Mouse (Mus musculus) left cerebral cortex, adult 9 months (tissue): ENCODE measurements around the gene Nfatc2ip.
"Not testable (repeated sequence)": the region's sequence is repeated elsewhere in the genome, so short reads cannot be mapped to it uniquely, and the experiment has no call there.

ENCODE experiments used
- DNase-seq, 2 experiments: peaks; one replicate each; pipeline ENCODE4 v3.0.0; 2022; ENCODE audit warnings: low spot score in 2 of 2

The Nfatc2ip gene

DNA sequence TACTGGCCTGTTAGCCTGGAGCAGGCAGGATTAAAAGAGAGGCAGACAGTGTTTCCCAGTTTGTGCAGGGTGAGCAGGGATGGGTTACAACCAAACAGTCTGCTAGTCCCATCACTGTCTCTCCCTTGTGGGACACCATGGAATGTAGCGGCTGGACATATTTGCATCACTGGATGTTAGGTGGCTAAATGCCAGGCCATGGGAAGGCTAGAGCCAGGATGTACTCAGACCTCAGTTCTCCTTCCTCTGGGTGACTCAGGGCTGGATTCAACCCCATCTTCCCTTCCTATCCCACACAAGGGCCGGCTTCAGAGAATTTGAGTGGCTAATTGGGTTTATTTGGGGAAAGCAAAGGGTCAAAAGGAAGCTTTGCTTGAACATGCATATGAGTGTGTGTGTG lies 12.1 kb upstream of the Nfatc2ip start:
- no peak for DNase-seq

DNA sequence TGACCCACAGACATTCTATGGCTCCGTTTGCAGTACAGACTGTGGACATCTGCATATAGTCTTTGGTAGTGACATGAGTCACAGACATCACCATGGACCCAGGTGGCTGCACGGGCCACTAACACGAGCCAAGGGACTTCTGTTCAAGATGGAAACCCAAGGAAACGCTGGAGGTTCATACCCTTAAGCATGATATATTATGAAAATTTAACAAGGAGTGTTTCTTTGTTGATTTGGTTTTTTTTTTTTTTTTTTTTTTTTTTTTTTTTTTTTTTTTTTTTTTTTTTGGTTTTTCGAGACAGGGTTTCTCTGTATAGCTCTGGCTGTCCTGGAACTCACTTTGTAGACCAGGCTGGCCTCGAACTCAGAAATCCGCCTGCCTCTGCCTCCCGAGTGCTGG lies 6.0 kb upstream of the Nfatc2ip start:
- DNase-seq, result not testable (repeated sequence)

DNA sequence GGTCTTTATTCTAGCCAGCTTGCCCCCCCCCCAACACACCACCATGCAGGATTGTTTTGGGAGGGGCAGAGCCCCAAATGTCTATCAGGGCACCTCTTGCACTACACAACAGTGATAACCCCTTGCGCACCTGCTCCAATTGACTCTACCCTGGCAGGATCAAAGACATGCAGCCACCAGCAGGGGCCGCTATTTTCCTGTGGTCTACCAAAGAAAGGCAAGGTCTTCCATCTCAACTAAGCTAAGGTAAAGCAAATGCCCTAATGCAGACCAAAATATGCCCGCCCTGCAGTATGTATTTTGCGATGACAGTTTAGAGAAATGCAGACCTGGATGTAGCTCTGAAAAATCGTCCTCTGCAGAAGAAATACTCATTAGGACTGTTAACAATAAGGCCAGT lies 3.0 kb upstream of the Nfatc2ip start:
- peak in 1 of 2 experiments; percentile 73 for DNase-seq

DNA sequence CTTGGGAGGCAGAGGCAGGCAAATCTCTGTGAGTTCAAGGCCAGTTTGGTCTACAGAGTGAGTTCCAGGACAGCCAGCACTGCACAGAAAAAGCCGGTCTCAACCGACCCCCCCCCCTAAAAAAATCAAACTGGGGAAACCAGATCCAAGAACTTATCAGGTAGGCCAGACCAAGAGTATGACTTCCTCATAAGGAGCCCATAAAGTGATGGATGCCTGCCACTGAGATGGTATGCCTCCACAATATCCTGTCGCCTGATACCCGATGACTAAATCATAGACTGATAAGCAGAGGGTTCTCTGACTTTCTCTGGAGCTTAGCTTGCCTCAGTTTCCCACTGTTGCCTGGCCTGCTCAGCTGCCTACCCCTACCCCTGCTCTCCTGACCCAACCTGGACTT lies 1.3 kb upstream of the Nfatc2ip start:
- no peak for DNase-seq

DNA sequence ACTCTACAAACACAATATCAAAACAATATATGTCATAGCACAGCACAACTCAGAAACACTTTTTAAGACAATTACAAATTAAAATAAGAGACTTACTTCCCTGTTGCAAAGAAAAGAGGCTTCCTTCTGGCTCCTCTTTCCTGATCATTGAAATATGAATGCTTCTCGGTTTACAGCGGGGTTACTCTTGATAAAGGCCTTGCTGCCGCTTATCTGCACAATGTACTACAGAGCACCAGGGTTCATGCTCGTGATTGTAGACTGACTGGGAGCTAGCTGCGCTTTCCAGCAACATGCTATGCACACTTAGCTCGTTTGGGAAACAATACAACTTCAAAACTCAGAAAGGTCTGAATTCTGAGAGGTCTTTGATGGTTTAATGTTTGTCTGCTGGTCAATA lies 684 bp upstream of the Nfatc2ip start:
- no peak for DNase-seq

DNA sequence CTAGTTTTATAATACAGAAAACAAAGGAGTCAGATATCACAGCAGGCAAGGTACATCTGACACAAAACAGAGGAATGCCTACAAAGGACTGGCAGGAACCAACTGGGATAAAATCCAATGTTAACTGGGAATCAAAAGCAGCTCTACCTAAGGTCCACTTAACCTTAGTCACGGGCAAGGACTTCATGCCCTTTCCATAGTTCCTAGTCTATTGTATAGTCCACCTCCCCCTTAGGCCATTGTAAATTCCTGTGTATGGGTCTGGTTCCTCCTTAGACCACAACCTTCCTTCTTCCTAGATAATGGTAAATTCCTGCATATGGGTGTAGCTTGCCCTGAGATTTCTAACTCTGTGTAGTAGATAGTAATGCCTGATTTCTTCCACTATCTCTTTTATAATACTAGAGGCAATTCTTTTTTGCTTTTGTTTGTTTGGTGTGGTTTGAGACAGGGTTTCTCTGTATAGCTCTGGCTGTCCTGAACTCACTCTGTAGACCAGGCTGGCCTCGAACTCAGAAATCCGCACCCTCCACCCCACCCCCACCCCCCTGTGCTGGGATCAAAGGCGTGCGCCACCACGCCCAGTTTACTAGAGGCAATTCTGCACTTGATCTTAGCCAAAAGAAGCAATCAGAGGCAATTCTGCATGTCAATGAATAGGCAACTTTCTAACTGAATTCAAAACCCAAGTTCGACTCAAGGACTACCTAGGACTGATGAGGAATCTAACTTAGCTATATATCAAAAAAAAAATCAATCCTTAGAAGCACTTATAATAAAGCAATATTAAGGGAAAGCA lies 4.3 kb downstream of the Nfatc2ip start:
- DNase-seq, result not testable (repeated sequence)

DNA sequence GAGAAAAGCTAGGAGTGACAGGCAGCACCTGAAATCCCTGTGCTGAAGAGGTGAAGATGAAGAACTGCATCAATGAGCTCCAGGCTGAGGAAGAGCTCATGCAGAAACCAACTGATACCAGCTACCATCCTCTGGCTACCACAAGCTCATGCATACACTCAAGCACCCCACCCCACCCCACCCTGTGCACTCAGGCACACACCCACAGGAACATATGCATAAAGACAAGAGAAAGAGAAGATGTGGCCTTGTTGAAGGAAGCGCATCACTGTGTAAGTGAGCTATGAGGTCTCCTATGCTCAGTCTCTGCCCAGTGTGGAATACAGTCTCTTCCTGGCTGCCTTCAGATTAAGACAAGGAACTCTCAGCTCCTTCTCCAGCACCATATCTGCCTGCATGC lies 8.4 kb downstream of the Nfatc2ip start:
- DNase-seq, result no peak

DNA sequence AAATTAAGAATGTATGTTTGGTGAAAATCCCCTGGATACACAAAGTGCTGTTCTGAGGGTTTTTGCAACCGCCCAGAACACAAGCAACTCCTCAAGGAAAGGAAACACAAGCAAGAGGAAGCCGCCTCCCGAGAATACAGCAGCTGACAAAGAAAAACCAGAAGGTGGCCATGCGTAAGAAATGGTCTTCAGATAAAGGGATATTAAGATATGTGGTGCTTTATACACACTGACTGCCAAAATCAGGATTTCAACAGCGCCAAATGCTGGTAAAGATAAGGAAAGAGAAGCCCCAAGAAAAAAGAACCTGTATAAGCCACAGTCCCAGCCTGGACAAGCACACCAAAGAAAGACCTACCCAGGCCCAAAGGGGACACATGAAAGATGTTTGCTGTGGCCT lies 13.0 kb downstream of the Nfatc2ip start:
- DNase-seq, result no peak

DNA sequence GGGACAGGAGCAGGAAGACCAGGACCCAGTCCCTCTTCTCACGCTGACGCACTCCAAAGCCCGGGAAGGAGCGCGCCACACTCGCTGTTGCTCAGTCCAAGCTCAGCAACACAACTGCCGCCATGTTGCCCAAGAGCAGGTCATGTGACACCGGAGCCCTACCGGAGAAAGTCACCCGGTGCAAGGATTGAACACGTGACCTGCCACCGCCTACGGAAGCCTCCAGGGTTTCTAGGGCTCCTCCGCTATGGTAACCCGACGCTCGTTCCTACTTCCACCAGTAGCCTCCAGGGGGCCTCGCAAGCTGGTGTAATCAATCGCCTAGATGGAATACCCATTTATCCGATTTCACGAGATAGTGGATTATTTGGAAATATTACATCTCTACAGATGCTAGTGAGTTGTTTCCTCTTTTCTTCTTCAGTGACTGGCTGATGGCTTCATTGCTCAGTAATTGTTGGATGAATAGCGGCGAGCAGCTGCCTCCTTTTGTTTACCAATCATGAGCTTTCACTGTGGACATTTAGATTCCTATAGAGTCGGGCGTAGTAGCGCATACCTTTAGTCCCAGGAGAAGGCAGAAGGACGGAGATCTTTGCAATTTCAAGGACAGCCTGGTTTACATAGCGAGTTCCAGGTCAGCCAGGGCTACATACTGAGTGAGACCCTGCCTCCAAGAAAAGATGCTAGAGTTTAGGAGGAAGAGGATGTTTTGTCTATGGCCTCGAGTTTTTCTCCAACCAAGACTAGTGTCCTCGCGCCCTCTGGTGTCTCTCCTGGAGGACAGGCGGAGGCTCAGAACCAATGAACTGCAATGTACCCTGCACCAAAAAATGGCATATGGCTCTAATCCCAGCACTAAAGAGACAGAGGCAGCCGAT lies 19.0 kb downstream of the Nfatc2ip start, which contains the start of gene Spns1:
Gene Spns1 (minus strand): TSS at position 173 of the 881 bp plus-strand sequence.
- DNase-seq, result peak; percentile 95 to 99

DNA sequence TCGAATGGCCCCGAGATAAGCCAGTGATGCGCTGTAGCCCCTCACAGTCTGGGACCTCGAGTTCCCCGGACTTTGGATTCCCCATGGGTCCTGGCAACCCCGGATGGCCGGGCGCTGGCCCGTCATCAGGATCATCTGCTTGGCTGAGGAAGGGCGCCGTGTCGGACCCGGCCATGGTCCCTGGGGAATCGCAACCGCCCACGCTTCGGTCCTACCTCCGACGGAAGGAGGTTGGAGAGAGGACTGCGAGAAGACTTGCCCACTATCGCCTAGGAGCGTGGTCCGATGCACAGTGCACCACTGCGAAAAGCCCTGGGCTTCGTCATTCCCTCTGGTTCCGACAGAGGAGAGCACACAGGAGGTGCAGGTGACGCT lies 19.6 kb downstream of the Nfatc2ip start:
- DNase-seq, result no peak

DNA sequence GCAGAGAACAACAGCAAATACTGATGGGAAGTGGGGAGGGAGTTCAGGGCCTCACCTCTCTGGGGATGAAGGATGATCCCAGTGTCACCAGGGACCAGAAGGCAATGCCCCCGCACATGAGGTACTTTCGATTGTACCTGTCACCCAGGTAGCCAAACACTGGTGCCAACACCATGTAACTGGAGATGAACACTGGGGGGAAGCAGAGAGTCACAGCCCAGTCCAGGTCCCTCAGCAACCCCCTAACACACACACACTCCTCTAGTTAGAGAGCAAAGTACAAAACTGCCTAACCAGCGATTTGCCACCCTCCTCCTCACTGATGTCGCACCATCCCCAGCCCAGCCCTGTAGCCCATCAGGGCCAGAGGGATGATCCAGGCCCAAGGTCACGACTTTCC lies 21.5 kb downstream of the Nfatc2ip start:
- no peak for DNase-seq

DNA sequence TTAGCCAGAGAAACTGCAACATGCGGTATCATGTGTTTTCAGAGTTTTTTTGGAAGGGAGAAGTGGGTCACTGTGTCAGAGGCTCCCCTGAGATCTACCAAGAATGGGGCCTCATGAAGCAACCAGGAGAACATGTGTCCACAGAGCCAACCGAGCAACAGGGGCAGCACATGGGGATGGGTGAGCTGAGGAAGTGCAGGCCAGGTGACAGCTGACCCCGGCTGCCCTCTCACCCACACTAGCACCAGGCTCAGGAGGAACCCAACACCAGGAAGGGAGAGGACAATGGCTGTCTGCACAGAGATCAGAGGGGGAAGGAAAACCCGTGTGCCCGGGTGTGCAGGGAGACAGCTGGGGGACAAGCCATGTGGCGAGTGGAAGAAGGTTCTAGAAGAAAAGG lies 22.0 kb downstream of the Nfatc2ip start:
- no peak for DNase-seq

DNA sequence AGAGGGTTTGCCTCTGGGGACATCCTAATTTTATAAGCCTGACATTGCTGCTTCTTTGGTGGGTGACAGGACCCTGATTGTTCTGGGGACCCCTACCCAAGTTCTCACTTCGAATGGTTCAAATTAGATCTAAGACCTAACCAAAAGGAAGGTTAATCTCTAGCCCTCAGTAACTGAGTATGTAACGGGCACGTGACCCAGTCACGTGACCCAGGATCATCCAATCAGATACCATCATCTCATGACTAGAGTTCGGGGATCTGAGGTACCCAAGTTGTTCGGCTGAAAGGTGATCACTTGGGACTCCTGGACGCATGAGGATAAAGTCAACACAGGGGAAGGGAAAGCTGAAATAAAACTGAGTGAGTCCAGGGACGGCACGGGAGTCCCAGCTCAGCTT lies 23.5 kb downstream of the Nfatc2ip start:
- DNase-seq, result no peak

DNA sequence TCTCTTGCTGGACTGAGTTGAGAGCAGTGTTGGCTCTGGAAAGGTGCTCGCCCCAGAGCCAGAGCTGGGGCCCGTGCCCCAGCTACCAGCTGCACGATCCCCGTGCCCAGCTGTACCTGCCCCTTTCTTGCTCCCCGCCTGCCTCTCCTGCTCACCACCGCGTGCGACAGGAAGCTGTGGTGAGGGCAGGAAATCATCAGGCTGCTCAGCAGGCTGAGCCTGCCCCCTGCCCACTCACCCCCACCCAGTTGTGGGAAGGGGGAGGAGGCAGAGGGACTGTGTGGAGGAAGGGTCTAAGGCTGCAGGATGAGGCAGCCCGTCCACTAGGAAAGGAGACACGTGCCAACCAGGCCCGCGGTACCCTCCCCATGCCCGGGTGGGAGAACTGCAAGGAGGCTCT lies 27.1 kb downstream of the Nfatc2ip start, which contains the start of gene Lat:
Gene Lat (minus strand): TSS at position 178 of the 400 bp plus-strand sequence.
- no peak for DNase-seq

DNA sequence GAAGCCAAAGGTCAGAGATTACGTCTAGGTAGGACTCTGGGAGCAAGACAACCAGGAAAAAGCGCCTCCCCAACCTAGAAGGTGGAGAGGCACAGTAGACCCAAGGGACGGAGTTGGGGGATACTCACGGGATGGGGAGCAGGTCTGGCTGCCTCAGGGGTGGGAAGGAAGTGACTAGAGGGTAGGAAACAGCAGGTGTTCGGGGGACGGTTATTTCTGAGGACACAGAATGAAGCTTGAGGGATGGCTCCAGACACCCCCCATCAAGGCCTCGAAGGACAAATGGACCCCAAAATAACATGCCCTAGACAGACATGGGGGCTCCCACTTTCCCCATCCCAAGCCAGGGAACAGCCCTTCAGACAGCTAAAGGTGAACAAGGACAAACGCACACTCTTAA lies 28.2 kb downstream of the Nfatc2ip start:
- DNase-seq, result no peak

DNA sequence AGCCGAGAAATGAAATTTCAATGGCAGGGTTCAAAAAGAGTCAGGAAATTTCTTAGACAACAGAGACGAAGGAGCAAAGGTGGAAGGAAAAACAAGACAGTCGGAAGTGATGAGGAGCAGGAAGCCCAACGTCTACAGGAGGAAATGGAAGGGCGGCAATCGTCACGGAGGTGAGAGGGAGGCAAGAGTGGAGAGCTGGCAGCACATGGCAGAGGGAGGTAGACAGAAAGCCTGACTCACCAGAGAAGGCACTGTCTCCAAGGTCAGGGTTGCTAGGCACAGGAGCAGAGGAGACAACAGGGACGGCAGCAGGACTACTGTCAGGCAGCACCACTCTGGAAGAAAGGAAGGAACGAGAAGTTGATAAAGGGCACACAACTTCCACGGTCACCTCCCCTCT lies 28.9 kb downstream of the Nfatc2ip start:
- no peak for DNase-seq

DNA sequence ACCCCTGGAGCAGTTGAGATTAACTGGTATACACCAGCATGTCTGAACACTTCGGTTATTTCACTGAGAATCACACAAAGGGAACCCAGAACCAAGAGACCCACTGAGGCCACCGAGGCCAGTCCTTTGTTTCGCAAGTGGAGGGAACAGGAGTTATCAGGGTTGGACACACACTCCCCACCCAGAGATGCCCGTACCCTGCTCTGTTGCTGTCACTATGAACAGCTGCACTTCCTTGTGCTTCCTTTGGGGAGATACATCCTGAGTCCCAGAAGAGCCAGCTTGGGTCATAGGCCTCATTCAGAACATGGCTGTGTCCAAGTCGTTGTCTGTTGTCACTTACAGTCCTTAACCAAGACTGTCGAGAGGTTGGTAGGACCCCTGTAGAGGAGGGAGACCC lies 33.5 kb downstream of the Nfatc2ip start:
- no peak for DNase-seq

DNA sequence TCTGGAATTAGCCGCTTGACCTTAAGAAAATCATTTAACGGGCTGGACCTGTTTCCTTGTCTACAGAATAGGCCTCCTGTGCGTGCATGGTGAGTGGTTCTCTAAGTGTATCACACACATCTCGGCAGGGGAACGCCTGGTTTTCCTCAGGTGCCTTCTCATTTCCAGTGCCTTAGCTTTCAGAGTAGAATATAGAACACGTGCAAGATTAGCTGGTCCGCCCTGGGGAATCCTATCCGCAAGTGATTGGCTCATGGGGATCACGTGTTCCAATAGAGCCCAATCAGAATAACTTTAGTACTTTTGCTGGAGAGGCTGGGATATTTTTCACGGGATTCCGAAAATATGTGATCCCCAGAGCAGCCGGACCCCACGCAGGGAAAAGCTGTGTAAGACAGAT lies 37.5 kb downstream of the Nfatc2ip start:
- DNase-seq, result no peak

DNA sequence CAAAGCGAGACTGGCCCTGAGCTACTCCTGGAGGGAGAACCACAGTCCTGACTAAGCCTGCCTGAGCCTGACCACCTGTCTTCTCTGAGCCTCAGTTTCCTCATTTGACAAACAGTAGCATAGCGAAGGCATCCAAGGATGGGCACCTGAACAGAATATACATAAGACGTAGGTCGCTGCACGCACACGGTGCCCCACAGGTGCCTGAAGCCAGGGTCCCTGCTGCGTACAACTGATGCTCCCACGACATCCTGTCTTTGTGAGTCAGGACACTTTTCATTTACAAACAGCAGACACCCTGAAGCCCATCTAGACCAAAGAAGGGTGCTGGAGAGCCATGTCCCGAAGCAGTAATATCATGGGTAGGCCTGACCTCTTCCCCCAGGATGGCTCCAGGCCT lies 38.1 kb downstream of the Nfatc2ip start:
- DNase-seq, result no peak

DNA sequence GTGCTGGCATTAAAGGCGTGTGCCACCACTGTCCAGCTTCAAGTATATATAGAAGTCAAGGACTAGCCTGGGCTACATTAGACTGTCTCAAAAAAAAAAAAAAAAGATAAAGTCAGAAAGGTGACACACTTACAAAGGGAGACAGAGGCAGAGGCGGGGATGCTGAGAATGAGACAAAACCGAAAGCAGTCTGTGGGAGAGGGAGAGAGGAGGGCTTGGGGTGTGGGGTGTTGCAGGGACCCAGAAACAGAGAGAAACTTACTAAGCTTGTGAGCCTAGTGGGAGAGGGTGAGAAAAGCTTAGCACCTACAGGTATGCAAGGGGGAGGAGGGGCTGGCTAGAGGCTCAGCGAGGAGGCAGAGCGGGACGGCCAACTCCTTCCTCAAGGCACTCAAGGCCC lies 38.7 kb downstream of the Nfatc2ip start:
- no peak for DNase-seq

DNA sequence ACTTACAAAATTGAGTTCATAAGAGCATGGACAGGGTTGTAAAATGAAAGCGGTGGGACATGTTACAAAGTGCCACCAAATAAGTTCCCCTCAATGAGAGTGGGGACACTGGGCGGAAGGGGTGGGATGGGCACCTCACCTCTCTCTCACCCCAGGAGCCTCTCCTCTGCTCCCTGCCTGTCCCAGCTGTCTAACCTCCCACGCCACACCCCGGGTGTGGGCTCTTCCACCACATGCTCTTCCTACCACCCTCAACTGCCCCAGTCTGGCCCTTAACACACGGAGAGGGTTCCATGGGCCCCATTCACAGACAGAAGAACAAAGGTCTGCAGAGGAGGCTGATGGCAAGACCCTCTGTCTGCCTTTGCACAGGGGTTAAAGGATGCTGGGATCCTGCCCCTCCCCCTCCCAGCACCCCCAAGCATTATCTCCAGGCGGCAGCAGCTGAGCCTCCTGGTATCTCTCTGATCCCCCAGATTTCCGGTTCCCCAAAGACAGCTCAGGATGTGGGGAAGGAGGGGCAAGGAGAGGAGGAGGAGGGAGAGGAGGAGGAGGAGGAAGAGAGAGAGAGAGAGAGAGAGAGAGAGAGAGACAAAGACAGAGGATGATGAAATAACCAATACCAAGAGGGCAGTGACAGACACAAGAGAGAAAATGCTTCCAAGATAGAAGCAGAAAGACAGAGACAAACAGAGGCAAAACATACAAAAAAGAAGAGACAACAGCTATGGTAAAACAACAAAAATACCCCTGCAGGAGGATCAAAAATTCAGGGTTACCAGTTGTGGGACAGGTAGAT lies 39.5 kb downstream of the Nfatc2ip start:
- no peak for DNase-seq
